Mouse (Mus musculus): Measurements from ENCODE around the gene Ttc41. TPM values are rescaled to one million over a fixed set of nuclear protein-coding genes. Genes with fewer than 3 reads are reported as not detected.

Gene Ttc41
- polyA plus RNA-seq, 1 experiment = 1.0 TPM

GRCm38 (mm10) chr10:86794196-86794595 is 88.6 kb downstream of the Ttc41 start:
- H3K27ac ChIP-seq (ENCODE audit: control insufficient read depth, insufficient read depth, low read length) = no peak overlapping the region
- no peak for DNase-seq
- H3K4me3 ChIP-seq (ENCODE audit: control insufficient read depth, insufficient read depth, low read length) = no peak overlapping the region
- H3K27me3 ChIP-seq (ENCODE audit: control insufficient read depth, insufficient read depth, low read length) = no peaks in the 10 kb centered on the region
- WGBS = 91% methylated on average over 4 of the region's 4 CpGs
- no peaks in the 10 kb centered on the region for H3K4me1 ChIP-seq (replicated peaks; ENCODE audit: control insufficient read depth, insufficient read depth, low read length)
- H3K36me3 ChIP-seq (ENCODE audit: control insufficient read depth, insufficient read depth, low read length) = no peaks in the 10 kb centered on the region
- TF ChIP-seq CTCF (IDR thresholded peaks at IDR 0.05; ENCODE audit: borderline replicate concordance, control insufficient read depth, extremely low read depth, insufficient read depth, low read length, poor library complexity) = no peak
- no peak for TF ChIP-seq POLR2A (IDR thresholded peaks at IDR 0.05; ENCODE audit: control insufficient read depth, extremely low read depth, insufficient read depth, low read length, poor library complexity)

- WGBS = 87% methylated on average over 9 of the region's 9 CpGs
- Histone ChIP-seq H3K36me3 (ENCODE audit: control insufficient read depth, insufficient read depth, low read length) (no peaks in the 10 kb centered on the region), H3K27me3 (ENCODE audit: control insufficient read depth, insufficient read depth, low read length) (no peaks in the 10 kb centered on the region), H3K4me1 (replicated peaks; ENCODE audit: control insufficient read depth, insufficient read depth, low read length) (no peaks in the 10 kb centered on the region), H3K4me3 (ENCODE audit: control insufficient read depth, insufficient read depth, low read length) (no peak overlapping the region), H3K27ac (ENCODE audit: control insufficient read depth, insufficient read depth, low read length) (no peak overlapping the region)
- DNase-seq = no peak
- no peak for TF ChIP-seq CTCF (IDR thresholded peaks at IDR 0.05; ENCODE audit: borderline replicate concordance, control insufficient read depth, extremely low read depth, insufficient read depth, low read length, poor library complexity)
- TF ChIP-seq POLR2A (IDR thresholded peaks at IDR 0.05; ENCODE audit: control insufficient read depth, extremely low read depth, insufficient read depth, low read length, poor library complexity) = no peak
These were observed 89.4 kb downstream of the Ttc41 start for GRCm38 (mm10) chr10:86794794-86795535.

- TF ChIP-seq POLR2A (IDR thresholded peaks at IDR 0.05; ENCODE audit: control insufficient read depth, extremely low read depth, insufficient read depth, low read length, poor library complexity) (no peak), CTCF (IDR thresholded peaks at IDR 0.05; ENCODE audit: borderline replicate concordance, control insufficient read depth, extremely low read depth, insufficient read depth, low read length, poor library complexity) (no peak)
- WGBS = 96% methylated on average over 5 of the region's 5 CpGs
- Histone ChIP-seq H3K27ac (ENCODE audit: control insufficient read depth, insufficient read depth, low read length) (no peak overlapping the region), H3K4me3 (ENCODE audit: control insufficient read depth, insufficient read depth, low read length) (no peak overlapping the region), H3K27me3 (ENCODE audit: control insufficient read depth, insufficient read depth, low read length) (no peaks in the 10 kb centered on the region), H3K4me1 (replicated peaks; ENCODE audit: control insufficient read depth, insufficient read depth, low read length) (no peaks in the 10 kb centered on the region), H3K36me3 (ENCODE audit: control insufficient read depth, insufficient read depth, low read length) (no peaks in the 10 kb centered on the region)
- DNase-seq = no peak
These were observed 90.6 kb downstream of the Ttc41 start for GRCm38 (mm10) chr10:86796073-86796741.

- Histone ChIP-seq H3K4me1 (replicated peaks; ENCODE audit: control insufficient read depth, insufficient read depth, low read length) (peaks cover 2% of the 10 kb centered on the region; the same call in 1 of the 2 replicates), H3K27ac (ENCODE audit: control insufficient read depth, insufficient read depth, low read length) (no peak overlapping the region), H3K36me3 (ENCODE audit: control insufficient read depth, insufficient read depth, low read length) (no peaks in the 10 kb centered on the region), H3K4me3 (ENCODE audit: control insufficient read depth, insufficient read depth, low read length) (no peak overlapping the region), H3K27me3 (ENCODE audit: control insufficient read depth, insufficient read depth, low read length) (no peaks in the 10 kb centered on the region)
- DNase-seq = no peak
- 92% methylated on average over 1 of the region's 1 CpGs for WGBS
- TF ChIP-seq CTCF (IDR thresholded peaks at IDR 0.05; ENCODE audit: borderline replicate concordance, control insufficient read depth, extremely low read depth, insufficient read depth, low read length, poor library complexity) (no peak), POLR2A (IDR thresholded peaks at IDR 0.05; ENCODE audit: control insufficient read depth, extremely low read depth, insufficient read depth, low read length, poor library complexity) (no peak)
These were observed 101.8 kb downstream of the Ttc41 start for GRCm38 (mm10) chr10:86807362-86807761.

- H3K27me3 ChIP-seq (ENCODE audit: control insufficient read depth, insufficient read depth, low read length) = no peaks in the 10 kb centered on the region
- 92% methylated on average over 15 of the region's 15 CpGs for WGBS
- no peak overlapping the region for H3K4me3 ChIP-seq (ENCODE audit: control insufficient read depth, insufficient read depth, low read length)
- H3K27ac ChIP-seq (ENCODE audit: control insufficient read depth, insufficient read depth, low read length) = no peak overlapping the region
- TF ChIP-seq CTCF (IDR thresholded peaks at IDR 0.05; ENCODE audit: borderline replicate concordance, control insufficient read depth, extremely low read depth, insufficient read depth, low read length, poor library complexity) (no peak), POLR2A (IDR thresholded peaks at IDR 0.05; ENCODE audit: control insufficient read depth, extremely low read depth, insufficient read depth, low read length, poor library complexity) (no peak)
- peaks cover 2% of the 10 kb centered on the region; the same call in 1 of the 2 replicates for H3K4me1 ChIP-seq (replicated peaks; ENCODE audit: control insufficient read depth, insufficient read depth, low read length)
- no peak for DNase-seq
- H3K36me3 ChIP-seq (ENCODE audit: control insufficient read depth, insufficient read depth, low read length) = no peaks in the 10 kb centered on the region
These were observed 102.6 kb downstream of the Ttc41 start for GRCm38 (mm10) chr10:86808013-86808758.

GRCm38 (mm10) chr10:86810000-86810399 is 104.4 kb downstream of the Ttc41 start:
- Histone ChIP-seq H3K36me3 (ENCODE audit: control insufficient read depth, insufficient read depth, low read length) (no peaks in the 10 kb centered on the region), H3K4me3 (ENCODE audit: control insufficient read depth, insufficient read depth, low read length) (no peak overlapping the region), H3K27me3 (ENCODE audit: control insufficient read depth, insufficient read depth, low read length) (no peaks in the 10 kb centered on the region), H3K27ac (ENCODE audit: control insufficient read depth, insufficient read depth, low read length) (no peak overlapping the region), H3K4me1 (replicated peaks; ENCODE audit: control insufficient read depth, insufficient read depth, low read length) (0 out of 2 replicates have a peak, but pooled peaks cover 2% of the 10 kb centered on the region)
- TF ChIP-seq POLR2A (IDR thresholded peaks at IDR 0.05; ENCODE audit: control insufficient read depth, extremely low read depth, insufficient read depth, low read length, poor library complexity) = no peak
- TF ChIP-seq CTCF (IDR thresholded peaks at IDR 0.05; ENCODE audit: borderline replicate concordance, control insufficient read depth, extremely low read depth, insufficient read depth, low read length, poor library complexity) = no peak
- no peak for DNase-seq
- WGBS = 87% methylated on average over 9 of the region's 9 CpGs

Data from thymus, adult 2 months (tissue).